Mouse (Mus musculus): Measurements from ENCODE around the gene Exoc3l4.

DNA sequence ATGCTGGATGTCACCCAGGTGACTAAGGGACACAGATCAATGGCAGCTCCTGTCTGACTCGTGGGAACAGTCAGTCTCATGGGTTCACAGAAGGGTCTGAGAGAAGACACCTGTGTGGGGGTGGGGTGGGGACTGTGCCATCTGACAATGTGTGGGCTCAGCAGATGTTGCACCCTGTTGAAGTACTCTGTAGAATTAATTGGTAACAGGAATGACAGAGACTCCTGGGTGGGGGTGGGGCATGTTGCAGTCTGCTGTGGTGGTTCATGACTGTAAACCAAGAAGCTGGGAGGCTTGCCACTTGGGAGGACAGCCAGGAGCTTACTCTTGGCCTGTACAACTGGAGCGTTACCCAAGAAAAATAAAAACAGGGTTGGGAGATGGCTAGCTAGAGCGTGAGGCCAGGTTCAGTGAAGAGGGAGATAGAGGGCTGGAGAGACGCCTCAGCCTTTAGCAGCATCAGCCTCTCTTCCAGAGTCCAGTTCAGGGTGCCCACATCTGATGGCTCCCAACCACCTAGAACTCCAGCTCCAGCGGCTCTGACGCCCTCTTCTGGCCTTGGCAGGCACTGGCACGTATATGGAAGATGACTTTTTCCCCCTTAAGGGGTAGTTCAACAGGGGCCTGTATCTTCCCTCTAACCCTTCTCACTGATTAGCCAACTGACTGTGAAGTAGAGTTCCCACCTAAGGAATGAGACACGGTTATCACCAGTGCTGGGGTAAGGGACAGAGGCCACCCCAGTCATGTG lies 58.3 kb downstream of the Exoc3l4 start:
- TF ChIP-seq POLR2A (IDR thresholded peaks at IDR 0.05; ENCODE audit: insufficient read depth, low read length) (no peak), CTCF (IDR thresholded peaks at IDR 0.05; ENCODE audit: low read depth, low read length) (peak; percentile 62)
